Mouse (Mus musculus): ENCODE measurements around the gene Lgi1. TPM values are rescaled to one million over a fixed set of nuclear protein-coding genes. Genes with fewer than 3 reads are reported as not detected.

The Lgi1 gene
- 0.08 TPM in 1 of 2 replicates, not detected in the other for polyA plus RNA-seq (2015; fragmentation: Nextera tagmentation; extraction: Ambion mirVana)

DNA sequence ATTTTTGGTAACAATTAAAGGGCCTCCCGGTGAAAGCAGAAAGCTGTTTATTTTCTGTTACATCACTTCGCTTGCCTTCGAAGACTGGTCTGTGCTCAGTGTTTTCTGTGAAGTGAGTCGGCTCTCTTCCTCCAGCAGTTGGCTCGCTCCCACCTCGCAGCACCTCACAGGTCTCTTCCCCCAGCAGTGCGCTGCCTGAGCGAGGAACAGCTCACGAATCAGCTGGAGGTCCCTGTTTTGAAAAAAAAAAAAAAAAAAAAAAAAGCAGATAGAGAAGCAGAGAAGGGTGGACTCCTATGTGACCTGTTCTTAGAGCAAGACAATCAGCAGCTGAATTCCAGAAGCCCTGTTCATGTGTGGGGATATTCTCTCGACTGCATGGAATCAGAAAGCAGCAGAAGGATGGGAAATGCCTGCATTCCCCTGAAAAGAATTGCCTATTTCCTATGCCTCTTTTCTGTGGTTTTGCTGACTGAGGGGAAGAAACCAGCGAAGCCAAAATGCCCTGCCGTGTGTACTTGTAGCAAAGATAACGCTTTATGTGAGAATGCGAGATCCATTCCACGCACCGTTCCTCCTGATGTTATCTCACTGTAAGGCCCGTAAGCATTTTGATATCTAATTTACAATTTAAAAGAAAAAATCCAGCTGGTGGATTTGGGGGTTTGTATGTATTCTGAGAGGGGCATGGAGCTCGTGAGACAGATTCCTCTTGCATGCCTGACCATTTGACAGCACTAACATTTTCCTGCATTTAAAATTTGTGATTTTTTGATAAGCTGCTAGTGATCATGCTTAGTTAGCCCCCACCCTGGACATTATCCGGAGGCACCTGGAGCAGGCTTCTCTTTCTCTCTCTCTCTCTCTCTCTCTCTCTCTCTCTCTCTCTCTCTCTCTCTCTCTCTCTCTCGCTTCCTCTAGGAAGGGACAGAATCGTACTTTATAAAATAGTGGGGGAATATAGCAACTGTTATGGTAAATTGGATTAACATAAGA is at the start of gene Lgi1:
TSS of gene Lgi1 (plus strand) at position 32 of the 996 bp plus-strand sequence.
- H3K9me3 ChIP-seq (replicated peaks; ENCODE audit: control insufficient read depth, low read length) = no peaks in the 10 kb centered on the region
- H3K27ac ChIP-seq (ENCODE audit: low read length) = no peak within 1 kb of the TSS
- H3K9ac ChIP-seq (ENCODE audit: low read depth, low read length) = no peak within 1 kb of the TSS
- H3K4me1 ChIP-seq (ENCODE audit: control insufficient read depth, low read depth, low read length) = no peaks in the 10 kb centered on the region
- H3K4me2 ChIP-seq (ENCODE audit: low read depth, low read length) = no peak within 1 kb of the TSS
- 11% methylated on average over 21 of the region's 21 CpGs for WGBS (ENCODE audit: insufficient replicate concordance)
- H3K27me3 ChIP-seq (ENCODE audit: control insufficient read depth, insufficient read depth, low read depth, low read length) = peaks cover 8% of the 10 kb centered on the region
- H3K4me3 ChIP-seq (ENCODE audit: low read depth, low read length) = no peak within 1 kb of the TSS
- H3K36me3 ChIP-seq (ENCODE audit: control insufficient read depth, insufficient read depth) = no peaks in the 10 kb centered on the region
- ATAC-seq (ENCODE audit: low read depth) = no peak

- Histone ChIP-seq H3K4me1 (ENCODE audit: control insufficient read depth, low read depth, low read length) (no peaks in the 10 kb centered on the region), H3K9ac (ENCODE audit: low read depth, low read length) (no peak overlapping the region), H3K4me2 (ENCODE audit: low read depth, low read length) (no peak overlapping the region), H3K9me3 (replicated peaks; ENCODE audit: control insufficient read depth, low read length) (no peaks in the 10 kb centered on the region), H3K36me3 (ENCODE audit: control insufficient read depth, insufficient read depth) (peaks cover 6% of the 10 kb centered on the region; the same call in 1 of the 2 replicates), H3K4me3 (ENCODE audit: low read depth, low read length) (no peak overlapping the region), H3K27me3 (ENCODE audit: control insufficient read depth, insufficient read depth, low read depth, low read length) (no peaks in the 10 kb centered on the region), H3K27ac (ENCODE audit: low read length) (no peak overlapping the region)
- WGBS (ENCODE audit: insufficient replicate concordance) = 85% methylated on average over 3 of the region's 3 CpGs
- ATAC-seq (ENCODE audit: low read depth) = no peak
Measured at GRCm38 (mm10) chr19:38217696-38218095, 46.6 kb upstream of the Lgi1 start.

DNA sequence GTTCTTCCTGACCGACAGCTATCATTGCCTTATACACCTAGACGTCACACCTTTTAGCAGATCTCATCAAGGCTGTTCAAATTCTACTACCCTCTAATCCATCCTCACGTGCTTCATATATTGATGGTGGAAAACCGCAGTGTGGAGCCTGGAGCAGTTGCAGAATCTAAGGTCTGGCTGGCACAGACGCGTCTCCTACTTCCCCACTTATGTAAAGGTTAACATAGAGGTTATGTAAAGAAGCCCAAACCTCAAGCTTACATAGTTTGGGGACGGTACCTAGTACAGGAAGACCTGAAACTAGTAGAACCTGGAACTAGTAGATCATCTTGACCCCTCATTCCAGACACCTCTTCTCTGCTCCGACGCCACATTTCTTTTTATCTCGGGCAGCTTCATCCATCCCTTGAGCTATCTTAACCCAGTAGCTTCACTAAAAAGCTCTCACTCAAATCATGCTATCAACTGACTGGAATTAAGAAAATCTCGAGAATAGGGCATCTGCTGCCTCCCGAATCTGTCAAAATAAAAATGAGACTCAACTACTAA is 40.9 kb upstream of the Lgi1 start:
- peak overlapping the region; percentile 71 for H3K4me2 ChIP-seq (ENCODE audit: low read depth, low read length)
- peak overlapping the region; percentile 70 for H3K4me3 ChIP-seq (ENCODE audit: low read depth, low read length)
- H3K36me3 ChIP-seq (ENCODE audit: control insufficient read depth, insufficient read depth) = peaks cover 2% of the 10 kb centered on the region; the same call in 1 of the 2 replicates
- peak overlapping the region; percentile 74 for H3K9ac ChIP-seq (ENCODE audit: low read depth, low read length)
- ATAC-seq (ENCODE audit: low read depth) = peak; percentile 33
- no peaks in the 10 kb centered on the region for H3K9me3 ChIP-seq (replicated peaks; ENCODE audit: control insufficient read depth, low read length)
- H3K4me1 ChIP-seq (ENCODE audit: control insufficient read depth, low read depth, low read length) = peaks cover 10% of the 10 kb centered on the region
- no peaks in the 10 kb centered on the region for H3K27me3 ChIP-seq (ENCODE audit: control insufficient read depth, insufficient read depth, low read depth, low read length)
- WGBS (ENCODE audit: insufficient replicate concordance) = 5% methylated on average over 12 of the region's 12 CpGs
- H3K27ac ChIP-seq (ENCODE audit: low read length) = peak overlapping the region; percentile 67

DNA sequence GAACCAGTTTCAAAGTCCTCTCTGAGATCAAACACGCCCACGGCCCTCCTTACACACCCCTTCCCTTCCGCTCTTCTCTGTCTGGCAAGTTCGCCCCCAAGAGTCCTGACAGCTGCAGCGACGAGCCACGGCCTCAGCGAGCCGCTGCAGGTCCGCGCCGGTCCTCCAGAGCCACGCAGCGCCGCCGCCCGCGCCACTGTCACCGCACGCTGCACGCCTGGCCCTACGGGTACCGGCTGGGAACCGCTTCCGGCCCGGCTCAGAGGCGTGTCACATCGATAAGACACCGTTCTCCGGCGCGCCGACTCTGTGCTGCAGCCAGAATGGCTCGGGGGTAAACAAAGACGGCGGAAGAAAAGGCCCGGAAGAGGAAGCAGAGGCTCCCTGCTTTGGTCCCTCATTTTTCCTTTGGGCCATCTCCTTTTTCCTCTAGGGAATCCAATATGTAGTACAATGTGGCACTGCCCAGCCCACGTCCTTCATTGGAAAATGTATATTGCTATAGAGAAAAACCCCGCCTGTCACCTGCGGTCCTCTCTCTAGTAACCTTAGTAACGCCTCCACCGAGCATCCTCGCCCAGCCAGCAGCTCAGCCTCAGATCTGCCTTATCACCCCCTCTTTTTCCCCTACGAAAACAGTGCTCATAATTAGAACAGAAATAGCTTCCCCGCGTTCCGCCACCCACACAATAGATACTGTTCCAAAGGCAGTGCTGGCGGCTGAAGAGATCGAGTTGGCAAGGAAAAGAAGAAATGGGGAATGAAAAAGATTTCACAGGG is 40.2 kb upstream of the Lgi1 start, which contains the start of gene Fra10ac1:
TSS of gene Fra10ac1 (minus strand) at position 252 of the 780 bp plus-strand sequence.
- Histone ChIP-seq H3K9ac (ENCODE audit: low read depth, low read length) (peak within 1 kb of the TSS; percentile 74), H3K4me2 (ENCODE audit: low read depth, low read length) (peak within 1 kb of the TSS; percentile 71), H3K27me3 (ENCODE audit: control insufficient read depth, insufficient read depth, low read depth, low read length) (no peaks in the 10 kb centered on the region), H3K27ac (ENCODE audit: low read length) (peak within 1 kb of the TSS; percentile 67), H3K4me1 (ENCODE audit: control insufficient read depth, low read depth, low read length) (peaks cover 10% of the 10 kb centered on the region), H3K9me3 (replicated peaks; ENCODE audit: control insufficient read depth, low read length) (no peaks in the 10 kb centered on the region), H3K36me3 (ENCODE audit: control insufficient read depth, insufficient read depth) (no peaks in the 10 kb centered on the region), H3K4me3 (ENCODE audit: low read depth, low read length) (peak within 1 kb of the TSS; percentile 70)
- ATAC-seq (ENCODE audit: low read depth) = peak; percentile 95
- WGBS (ENCODE audit: insufficient replicate concordance) = under 1% methylated on average over 49 of the region's 49 CpGs

- Histone ChIP-seq H3K9me3 (replicated peaks; ENCODE audit: control insufficient read depth, low read length) (no peaks in the 10 kb centered on the region; the same call in 1 of the 2 replicates), H3K9ac (ENCODE audit: low read depth, low read length) (peak overlapping the region; percentile 74; the same call in 1 of the 2 replicates), H3K27me3 (ENCODE audit: control insufficient read depth, insufficient read depth, low read depth, low read length) (no peaks in the 10 kb centered on the region), H3K4me3 (ENCODE audit: low read depth, low read length) (peak overlapping the region; percentile 70), H3K27ac (ENCODE audit: low read length) (no peak overlapping the region), H3K4me2 (ENCODE audit: low read depth, low read length) (peak overlapping the region; percentile 71), H3K36me3 (ENCODE audit: control insufficient read depth, insufficient read depth) (no peaks in the 10 kb centered on the region), H3K4me1 (ENCODE audit: control insufficient read depth, low read depth, low read length) (peaks cover 10% of the 10 kb centered on the region)
- WGBS (ENCODE audit: insufficient replicate concordance) = 21% methylated on average over 9 of the region's 9 CpGs
- ATAC-seq (ENCODE audit: low read depth) = no peak
Measured at GRCm38 (mm10) chr19:38224685-38225060, 39.7 kb upstream of the Lgi1 start.

DNA sequence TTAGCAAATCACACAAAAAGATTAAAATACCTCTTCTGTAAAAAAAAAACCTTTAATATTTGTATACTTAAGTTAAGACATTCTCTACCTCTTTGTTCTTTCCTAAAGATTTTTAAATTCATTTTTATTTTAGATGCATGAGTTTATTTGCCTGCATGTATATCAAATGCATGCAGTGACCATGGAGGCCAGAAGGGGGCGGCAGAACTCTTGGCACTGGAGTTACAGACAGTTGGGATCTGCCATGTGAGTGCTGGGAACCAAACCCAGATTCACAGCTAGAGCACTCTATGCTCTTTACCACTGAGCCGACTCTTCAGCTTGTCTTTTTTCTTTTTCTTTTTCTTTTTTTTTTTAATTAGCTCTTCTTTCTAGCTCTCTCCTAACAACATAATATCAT is 35.6 kb upstream of the Lgi1 start:
- peaks cover 6% of the 10 kb centered on the region; the same call in 1 of the 2 replicates for H3K4me1 ChIP-seq (ENCODE audit: control insufficient read depth, low read depth, low read length)
- no peaks in the 10 kb centered on the region for H3K36me3 ChIP-seq (ENCODE audit: control insufficient read depth, insufficient read depth)
- H3K27me3 ChIP-seq (ENCODE audit: control insufficient read depth, insufficient read depth, low read depth, low read length) = no peaks in the 10 kb centered on the region
- H3K9me3 ChIP-seq (replicated peaks; ENCODE audit: control insufficient read depth, low read length) = no peaks in the 10 kb centered on the region; the same call in 1 of the 2 replicates
- H3K27ac ChIP-seq (ENCODE audit: low read length) = no peak overlapping the region
- WGBS (ENCODE audit: insufficient replicate concordance) = 43% methylated on average over 2 of the region's 2 CpGs
- no peak for ATAC-seq (ENCODE audit: low read depth)
- H3K4me3 ChIP-seq (ENCODE audit: low read depth, low read length) = no peak overlapping the region
- no peak overlapping the region for H3K4me2 ChIP-seq (ENCODE audit: low read depth, low read length)
- H3K9ac ChIP-seq (ENCODE audit: low read depth, low read length) = no peak overlapping the region

DNA sequence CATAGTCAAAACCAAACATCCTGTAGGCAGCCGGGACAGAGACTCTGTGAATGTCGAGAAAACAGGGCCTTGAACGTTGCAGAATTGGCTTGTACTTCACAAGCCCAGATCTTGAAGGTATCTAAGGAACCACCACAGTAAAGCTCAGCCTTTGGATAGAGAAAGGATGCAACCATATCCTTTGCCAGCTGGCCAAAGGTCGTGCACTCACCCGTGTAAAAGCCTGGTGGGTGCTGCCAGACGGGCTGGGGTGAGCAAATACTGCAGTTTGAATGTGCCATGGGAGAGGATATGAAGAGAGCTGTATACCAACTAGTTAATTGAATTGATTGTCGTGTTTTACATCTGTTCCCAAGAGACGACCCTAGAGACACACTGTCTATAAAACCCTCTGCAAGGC is 32.2 kb upstream of the Lgi1 start:
- no peaks in the 10 kb centered on the region for H3K4me1 ChIP-seq (ENCODE audit: control insufficient read depth, low read depth, low read length)
- no peak for ATAC-seq (ENCODE audit: low read depth)
- no peaks in the 10 kb centered on the region for H3K36me3 ChIP-seq (ENCODE audit: control insufficient read depth, insufficient read depth)
- no peak overlapping the region for H3K4me2 ChIP-seq (ENCODE audit: low read depth, low read length)
- H3K27ac ChIP-seq (ENCODE audit: low read length) = no peak overlapping the region
- H3K27me3 ChIP-seq (ENCODE audit: control insufficient read depth, insufficient read depth, low read depth, low read length) = no peaks in the 10 kb centered on the region
- no peak overlapping the region for H3K4me3 ChIP-seq (ENCODE audit: low read depth, low read length)
- H3K9ac ChIP-seq (ENCODE audit: low read depth, low read length) = no peak overlapping the region
- 31% methylated on average over 8 of the region's 8 CpGs for WGBS (ENCODE audit: insufficient replicate concordance)
- no peaks in the 10 kb centered on the region; the same call in 1 of the 2 replicates for H3K9me3 ChIP-seq (replicated peaks; ENCODE audit: control insufficient read depth, low read length)

GRCm38 (mm10) chr19:38232516-38232915 is 31.8 kb upstream of the Lgi1 start:
- Histone ChIP-seq H3K9me3 (replicated peaks; ENCODE audit: control insufficient read depth, low read length) (no peaks in the 10 kb centered on the region; the same call in 1 of the 2 replicates), H3K4me1 (ENCODE audit: control insufficient read depth, low read depth, low read length) (no peaks in the 10 kb centered on the region), H3K27me3 (ENCODE audit: control insufficient read depth, insufficient read depth, low read depth, low read length) (no peaks in the 10 kb centered on the region), H3K36me3 (ENCODE audit: control insufficient read depth, insufficient read depth) (no peaks in the 10 kb centered on the region), H3K4me2 (ENCODE audit: low read depth, low read length) (no peak overlapping the region), H3K9ac (ENCODE audit: low read depth, low read length) (no peak overlapping the region), H3K27ac (ENCODE audit: low read length) (no peak overlapping the region), H3K4me3 (ENCODE audit: low read depth, low read length) (no peak overlapping the region)
- WGBS (ENCODE audit: insufficient replicate concordance) = 31% methylated on average over 4 of the region's 4 CpGs
- ATAC-seq (ENCODE audit: low read depth) = no peak
